Mouse (Mus musculus) heart, adult 2 months (tissue): ENCODE measurements around the gene Chkb.

Source experiments
- CTCF ChIP-seq: fragments of 200-600 bp; IDR thresholded peaks from 2 replicates; pipeline ENCODE4 v1.8.1; 2022; ENCODE audit warnings: antibody characterized with exemption, mild to moderate bottlenecking, moderate library complexity
- POLR2A ChIP-seq: fragments of 200-500 bp; IDR thresholded peaks from 2 replicates; pipeline ENCODE4 v1.6.1; 2011; ENCODE audit warnings: mild to moderate bottlenecking, low read depth, low read length, control low read depth; ENCODE audit not compliant: insufficient read depth

GRCm38 (mm10) chr15:89476475-89476815 is 46.7 kb upstream of the Chkb start:
- TF ChIP-seq CTCF, result no peak
- TF ChIP-seq POLR2A, result no peak
